Mouse (Mus musculus): Measurements from ENCODE around the gene Crybb1. TPM values are rescaled to one million over a fixed set of nuclear protein-coding genes. Genes with fewer than 3 reads are reported as not detected.
A peak's percentile ranks its signal among the peaks of the same experiment; 100 is the strongest.

The Crybb1 gene
- polyA plus RNA-seq, 1 experiment = 1.9 TPM

DNA sequence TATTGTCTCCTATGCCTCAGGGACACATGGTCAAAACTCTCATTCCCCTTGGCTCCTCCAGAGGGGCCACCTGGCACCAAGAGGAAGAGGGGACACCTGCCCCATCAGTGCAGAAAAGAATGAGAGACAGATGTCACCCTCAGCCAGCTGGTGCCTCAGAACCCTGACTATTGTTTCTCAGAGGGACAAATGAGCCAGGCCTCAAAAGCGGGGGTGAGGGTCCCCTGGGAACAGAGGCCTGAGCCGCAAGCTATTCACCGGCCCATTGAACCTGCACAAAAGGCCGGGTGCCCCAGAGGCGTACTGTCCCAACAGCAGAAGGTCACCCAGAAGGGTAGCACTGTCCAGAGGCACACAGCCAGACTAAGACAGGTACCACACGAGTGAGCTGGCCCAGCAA lies 30.0 kb upstream of the Crybb1 start:
- no peak for DNase-seq
- Histone ChIP-seq H3K4me3 (replicated peaks; ENCODE audit: insufficient read depth, low read depth, low read length) (no peak overlapping the region), H3K27me3 (ENCODE audit: control insufficient read depth, insufficient read depth, low read length) (0 out of 2 replicates have a peak, but pooled peaks cover 2% of the 10 kb centered on the region), H3K4me1 (ENCODE audit: control insufficient read depth, insufficient read depth, low read length) (0 out of 2 replicates have a peak, but pooled peaks cover 4% of the 10 kb centered on the region), H3K27ac (ENCODE audit: insufficient read depth, low read length) (no peak overlapping the region)
- 57% methylated on average over 6 of the region's 6 CpGs for WGBS
- TF ChIP-seq CTCF (IDR thresholded peaks at IDR 0.05; ENCODE audit: borderline replicate concordance, insufficient read depth, low read depth, low read length) = no peak
- no peak for TF ChIP-seq POLR2A (IDR thresholded peaks at IDR 0.05; ENCODE audit: borderline replicate concordance, insufficient read depth, low read length)

DNA sequence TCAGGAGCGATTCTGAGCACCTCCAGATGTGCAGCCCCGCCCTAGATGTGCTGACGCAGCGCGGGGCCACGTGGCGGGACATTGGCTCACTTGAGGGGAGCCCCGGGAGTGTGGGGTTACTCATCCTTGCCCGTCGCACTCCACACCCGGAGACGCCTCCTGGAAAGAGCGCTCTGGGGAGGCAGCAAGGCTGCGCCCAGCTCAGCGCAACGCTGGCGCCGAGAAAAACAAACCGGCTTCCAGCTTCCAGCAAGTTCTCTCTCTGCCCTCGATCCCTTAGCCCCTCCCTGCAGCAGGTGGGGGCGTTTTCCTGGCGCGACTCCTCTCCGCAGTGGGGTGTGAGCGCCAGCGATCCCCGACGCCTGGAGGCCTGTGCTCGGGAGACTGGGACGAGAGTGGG lies 28.3 kb upstream of the Crybb1 start:
- WGBS = 3% methylated on average over 30 of the region's 30 CpGs
- H3K4me1 ChIP-seq (ENCODE audit: control insufficient read depth, insufficient read depth, low read length) = 0 out of 2 replicates have a peak, but pooled peaks cover 4% of the 10 kb centered on the region
- H3K27me3 ChIP-seq (ENCODE audit: control insufficient read depth, insufficient read depth, low read length) = 0 out of 2 replicates have a peak, but pooled peaks cover 2% of the 10 kb centered on the region

DNA sequence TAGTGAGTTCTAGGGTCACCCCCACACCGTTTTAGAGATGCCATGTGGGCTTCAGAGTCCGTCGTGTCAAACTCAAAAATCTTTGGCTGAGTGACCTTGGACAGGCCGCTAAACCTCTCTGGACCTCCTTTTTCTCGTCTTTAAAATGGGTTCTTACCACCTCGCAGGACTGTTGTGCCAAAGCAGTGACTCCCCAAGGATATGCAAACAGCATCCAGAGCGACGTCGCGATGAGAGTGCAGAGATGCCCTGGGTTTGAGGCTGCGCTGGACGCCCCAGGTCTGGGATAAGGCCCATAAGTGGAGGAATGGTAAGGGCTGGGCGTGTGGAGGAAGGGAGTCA lies 27.7 kb upstream of the Crybb1 start:
- TF ChIP-seq POLR2A (IDR thresholded peaks at IDR 0.05; ENCODE audit: borderline replicate concordance, insufficient read depth, low read length) = no peak
- TF ChIP-seq CTCF (IDR thresholded peaks at IDR 0.05; ENCODE audit: borderline replicate concordance, insufficient read depth, low read depth, low read length) = no peak
- H3K4me3 ChIP-seq (replicated peaks; ENCODE audit: insufficient read depth, low read depth, low read length) = peak overlapping the region; percentile 52
- no peak for DNase-seq
- H3K27ac ChIP-seq (ENCODE audit: insufficient read depth, low read length) = no peak overlapping the region
- WGBS = 3% methylated on average over 13 of the region's 13 CpGs
- H3K27me3 ChIP-seq (ENCODE audit: control insufficient read depth, insufficient read depth, low read length) = 0 out of 2 replicates have a peak, but pooled peaks cover 2% of the 10 kb centered on the region
- 0 out of 2 replicates have a peak, but pooled peaks cover 4% of the 10 kb centered on the region for H3K4me1 ChIP-seq (ENCODE audit: control insufficient read depth, insufficient read depth, low read length)

More for the DNA sequence above, 28.3 kb upstream of the Crybb1 start:
- H3K27ac ChIP-seq (ENCODE audit: insufficient read depth, low read length) = no peak overlapping the region
- H3K4me3 ChIP-seq (replicated peaks; ENCODE audit: insufficient read depth, low read depth, low read length) = peak overlapping the region; percentile 37
- no peak for TF ChIP-seq POLR2A (IDR thresholded peaks at IDR 0.05; ENCODE audit: borderline replicate concordance, insufficient read depth, low read length)
- no peak for TF ChIP-seq CTCF (IDR thresholded peaks at IDR 0.05; ENCODE audit: borderline replicate concordance, insufficient read depth, low read depth, low read length)
- DNase-seq = no peak

DNA sequence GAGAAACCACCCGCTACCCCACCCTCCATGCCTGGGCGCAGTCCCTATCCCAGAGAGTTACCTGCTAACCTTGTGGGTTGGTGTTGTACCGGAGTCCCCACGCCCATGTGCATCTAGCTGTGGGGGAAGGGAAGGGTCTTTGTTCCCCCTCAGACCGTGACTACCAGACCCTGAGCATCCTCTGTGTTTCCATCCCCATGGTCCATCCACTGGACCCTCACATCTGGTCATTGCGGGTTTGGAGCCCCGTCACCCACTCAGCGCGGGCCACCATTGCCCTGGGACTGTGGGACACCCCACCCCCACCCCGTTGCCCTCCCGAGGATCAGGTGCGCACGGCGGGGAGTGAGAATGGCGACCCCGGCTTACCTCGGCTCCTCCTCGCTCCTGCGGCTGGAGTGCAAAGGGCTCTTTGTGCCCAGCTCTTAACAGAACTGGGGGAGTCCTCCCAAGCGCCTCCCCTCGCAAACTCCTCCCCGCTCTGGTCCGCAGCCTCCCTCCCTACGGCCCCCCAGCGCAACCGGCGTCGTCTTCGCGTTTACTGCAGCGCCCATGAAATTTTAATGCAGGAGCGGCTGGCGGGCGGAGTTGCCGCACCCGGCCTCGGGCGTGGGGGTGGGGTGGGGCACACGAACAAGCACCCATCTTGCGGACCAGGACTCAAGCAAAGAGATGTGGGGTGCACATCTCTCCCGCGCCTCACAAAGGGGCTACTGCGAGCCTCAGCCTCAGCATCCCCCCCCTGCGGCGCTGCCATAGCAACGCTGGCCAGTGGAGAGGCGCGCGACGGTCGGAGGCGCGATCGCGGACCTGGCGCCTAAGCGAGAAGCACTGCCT lies 27.2 kb upstream of the Crybb1 start:
- 2% methylated on average over 57 of the region's 57 CpGs for WGBS
- H3K27me3 ChIP-seq (ENCODE audit: control insufficient read depth, insufficient read depth, low read length) = 0 out of 2 replicates have a peak, but pooled peaks cover 2% of the 10 kb centered on the region
- TF ChIP-seq CTCF (IDR thresholded peaks at IDR 0.05; ENCODE audit: borderline replicate concordance, insufficient read depth, low read depth, low read length) (no peak), POLR2A (IDR thresholded peaks at IDR 0.05; ENCODE audit: borderline replicate concordance, insufficient read depth, low read length) (no peak)

DNA sequence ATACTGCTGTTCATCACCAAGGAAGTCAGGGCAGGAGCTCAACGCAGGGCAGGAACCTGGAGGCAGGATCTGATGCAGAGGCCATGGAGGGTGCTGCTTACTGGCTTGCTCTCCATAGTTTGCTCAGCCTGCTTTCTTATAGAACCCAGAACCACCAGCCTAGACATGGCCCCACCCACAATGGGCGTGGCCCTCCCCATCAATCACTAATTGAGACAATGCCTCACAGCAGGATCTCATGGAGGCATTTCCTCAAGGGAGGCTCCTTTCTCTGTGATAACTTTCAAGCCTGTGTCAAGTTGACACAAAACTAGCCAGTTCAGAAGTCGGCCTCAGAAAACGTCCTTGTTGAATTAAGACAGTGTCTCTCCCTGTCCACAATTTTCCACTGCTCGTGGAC lies 19.8 kb upstream of the Crybb1 start:
- no peak for DNase-seq
- Histone ChIP-seq H3K27me3 (ENCODE audit: control insufficient read depth, insufficient read depth, low read length) (no peaks in the 10 kb centered on the region), H3K27ac (ENCODE audit: insufficient read depth, low read length) (no peak overlapping the region), H3K4me3 (replicated peaks; ENCODE audit: insufficient read depth, low read depth, low read length) (no peak overlapping the region), H3K4me1 (ENCODE audit: control insufficient read depth, insufficient read depth, low read length) (peaks cover 12% of the 10 kb centered on the region; the same call in 1 of the 2 replicates)
- 75% methylated on average over 5 of the region's 5 CpGs for WGBS
- no peak for TF ChIP-seq CTCF (IDR thresholded peaks at IDR 0.05; ENCODE audit: borderline replicate concordance, insufficient read depth, low read depth, low read length)
- TF ChIP-seq POLR2A (IDR thresholded peaks at IDR 0.05; ENCODE audit: borderline replicate concordance, insufficient read depth, low read length) = no peak

More for the DNA sequence above, 27.2 kb upstream of the Crybb1 start:
- peak overlapping the region; percentile 52 for H3K4me3 ChIP-seq (replicated peaks; ENCODE audit: insufficient read depth, low read depth, low read length)
- 0 out of 2 replicates have a peak, but pooled peaks cover 4% of the 10 kb centered on the region for H3K4me1 ChIP-seq (ENCODE audit: control insufficient read depth, insufficient read depth, low read length)
- no peak overlapping the region for H3K27ac ChIP-seq (ENCODE audit: insufficient read depth, low read length)
- DNase-seq = peak; percentile 39 to 46

DNA sequence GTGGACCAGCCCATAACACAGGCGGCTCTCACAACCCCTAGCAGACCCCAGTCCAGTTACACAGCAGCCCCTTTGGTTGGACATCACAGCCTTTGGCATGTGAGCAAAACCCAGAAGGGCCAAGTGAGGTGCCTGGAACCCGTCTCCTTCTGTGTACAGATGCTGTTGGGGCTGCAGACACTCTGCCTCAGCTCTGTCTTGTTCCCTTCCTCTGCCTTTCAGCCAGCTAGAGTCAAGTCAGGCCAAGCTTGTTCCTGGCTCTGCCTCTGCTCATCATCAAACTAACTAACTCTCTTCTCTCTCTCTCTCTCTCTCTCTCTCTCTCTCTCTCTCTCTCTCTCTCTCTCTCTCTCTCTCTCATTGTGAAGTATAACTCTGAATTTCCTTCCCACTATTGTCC lies 19.0 kb upstream of the Crybb1 start:
- 70% methylated on average over 2 of the region's 2 CpGs for WGBS
- no peaks in the 10 kb centered on the region for H3K27me3 ChIP-seq (ENCODE audit: control insufficient read depth, insufficient read depth, low read length)
- no peak overlapping the region for H3K27ac ChIP-seq (ENCODE audit: insufficient read depth, low read length)
- H3K4me3 ChIP-seq (replicated peaks; ENCODE audit: insufficient read depth, low read depth, low read length) = no peak overlapping the region
- peaks cover 12% of the 10 kb centered on the region; the same call in 1 of the 2 replicates for H3K4me1 ChIP-seq (ENCODE audit: control insufficient read depth, insufficient read depth, low read length)
- no peak for DNase-seq
- no peak for TF ChIP-seq CTCF (IDR thresholded peaks at IDR 0.05; ENCODE audit: borderline replicate concordance, insufficient read depth, low read depth, low read length)
- no peak for TF ChIP-seq POLR2A (IDR thresholded peaks at IDR 0.05; ENCODE audit: borderline replicate concordance, insufficient read depth, low read length)

DNA sequence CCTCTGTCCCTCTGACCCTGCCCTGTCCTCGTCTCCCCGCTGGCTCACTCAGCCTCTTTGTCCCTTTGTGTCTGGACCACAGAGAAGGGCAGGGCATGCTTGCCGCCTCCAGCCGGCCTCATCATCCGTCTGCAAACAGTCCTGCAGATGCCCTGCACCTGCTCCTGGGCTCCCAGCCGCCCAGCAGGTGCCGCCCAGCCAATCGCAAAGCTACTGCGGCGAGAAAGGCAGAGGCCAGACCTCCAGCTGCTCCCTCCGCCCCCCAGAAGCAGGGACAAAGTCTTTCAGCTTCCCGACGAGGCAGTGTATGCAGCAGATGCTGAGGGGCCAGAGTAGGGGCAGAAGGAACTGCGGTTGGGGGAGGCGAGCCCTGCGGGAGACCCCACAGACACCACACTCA lies 18.2 kb upstream of the Crybb1 start:
- TF ChIP-seq CTCF (IDR thresholded peaks at IDR 0.05; ENCODE audit: borderline replicate concordance, insufficient read depth, low read depth, low read length) (no peak), POLR2A (IDR thresholded peaks at IDR 0.05; ENCODE audit: borderline replicate concordance, insufficient read depth, low read length) (no peak)
- DNase-seq = peak in 1 of 2 experiments; percentile 31
- Histone ChIP-seq H3K4me3 (replicated peaks; ENCODE audit: insufficient read depth, low read depth, low read length) (no peak overlapping the region), H3K27me3 (ENCODE audit: control insufficient read depth, insufficient read depth, low read length) (no peaks in the 10 kb centered on the region), H3K4me1 (ENCODE audit: control insufficient read depth, insufficient read depth, low read length) (peaks cover 12% of the 10 kb centered on the region; the same call in 1 of the 2 replicates), H3K27ac (ENCODE audit: insufficient read depth, low read length) (no peak overlapping the region)
- WGBS = 22% methylated on average over 16 of the region's 16 CpGs
